Mouse (Mus musculus): ENCODE measurements around the gene Add1.

DNA sequence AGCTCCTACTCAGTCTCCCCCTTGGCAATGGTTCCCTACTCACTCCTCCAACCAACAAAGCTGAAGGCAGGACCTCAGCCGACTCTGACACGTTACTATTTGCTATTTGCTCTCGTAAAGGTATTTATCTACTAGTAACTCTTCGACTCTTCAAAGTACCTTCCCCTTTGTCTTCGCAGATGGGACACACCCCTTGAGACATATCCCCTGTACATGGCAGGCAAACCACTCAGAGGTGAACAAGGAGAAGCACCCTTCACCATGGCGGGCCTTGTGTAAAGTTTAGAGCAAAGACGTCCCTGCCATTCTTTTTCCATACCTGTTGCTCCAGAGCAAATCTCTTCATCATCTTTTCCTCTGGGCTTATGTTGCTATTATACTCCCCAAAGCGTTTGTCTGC, 84.1 kb downstream of the Add1 start:
- TF ChIP-seq CTCF (IDR thresholded peaks at IDR 0.05; ENCODE audit: low read depth) (no peak), EP300 (optimal IDR thresholded peaks at IDR 0.05) (no peak)

Measured in stomach, postnatal 0 days (tissue).